Mouse (Mus musculus) neutrophil, adult 5-6 weeks (primary cell): ENCODE measurements around the gene Cdc42bpg. TPM values are rescaled to one million over a fixed set of nuclear protein-coding genes. Genes with fewer than 3 reads are reported as not detected.
A peak's percentile ranks its signal among the peaks of the same experiment; 100 is the strongest.

ENCODE experiments used
- ATAC-seq: fragments of 151-379, 151-347 bp; 2 replicates; pipeline ENCODE4 v1.8.0; 2017; ENCODE audit warnings: mild to moderate bottlenecking, moderate TSS enrichment; ENCODE audit not compliant: insufficient number of reproducible peaks, poor library complexity, low FRiP score, severe bottlenecking; ENCODE audit errors: extremely low read depth
- total RNA-seq: library from RNA; stranded (forward); fragments of 200-1000 nt; gene quantifications from 2 replicates; pipeline ENCODE4 v1.2.3, GENCODE M21; 2017

Cdc42bpg gene
- total RNA-seq, 1 experiment from 2014 or later = 4.4 TPM

GRCm38 (mm10) chr19:6372433-6372832 is 66.2 kb downstream of the Cdc42bpg start:
- ATAC-seq = no peak

GRCm38 (mm10) chr19:6373539-6374400 is 67.5 kb downstream of the Cdc42bpg start:
- peak; percentile 60 for ATAC-seq

GRCm38 (mm10) chr19:6374571-6374970 is 68.3 kb downstream of the Cdc42bpg start:
- ATAC-seq = no peak

Other genes with a start within 250 kb of the Cdc42bpg start
- gene Mrpl49, start 248.7 kb upstream of the Cdc42bpg start, total RNA-seq = 28.7 and 29.2 TPM in 2 replicates
- gene Fau, start 248.6 kb upstream of the Cdc42bpg start, total RNA-seq = 2,994 and 3,021 TPM in 2 replicates
- 18.4 and 20.3 TPM in 2 replicates for gene Znhit2, start 245.3 kb upstream of the Cdc42bpg start, total RNA-seq
- 5.6 and 8.1 TPM in 2 replicates for gene Tm7sf2, start 238.1 kb upstream of the Cdc42bpg start, total RNA-seq
- gene Vps51, start 229.2 kb upstream of the Cdc42bpg start, total RNA-seq = 67.0 and 73.7 TPM in 2 replicates
- gene Tmem262, start 226.4 kb upstream of the Cdc42bpg start, total RNA-seq = 1.5 TPM in 1 of 2 replicates, not detected in the other
- gene Gm28374, start 224.2 kb upstream of the Cdc42bpg start, total RNA-seq = 0.74 TPM in 1 of 2 replicates, not detected in the other
- 51.9 and 52.8 TPM in 2 replicates for gene Zfpl1, start 221.5 kb upstream of the Cdc42bpg start, total RNA-seq
- gene Cdca5, start 221.5 kb upstream of the Cdc42bpg start, total RNA-seq = 0.35 TPM in 1 of 2 replicates, not detected in the other
- not detected in 2 replicates for gene AC131692.1, start 212.0 kb upstream of the Cdc42bpg start, total RNA-seq
- gene Naaladl1, start 200.7 kb upstream of the Cdc42bpg start, total RNA-seq = not detected in 2 replicates
- gene Sac3d1, start 187.8 kb upstream of the Cdc42bpg start, total RNA-seq = 2.2 and 3.1 TPM in 2 replicates
- gene Snx15, start 178.2 kb upstream of the Cdc42bpg start, total RNA-seq = 9.1 and 9.8 TPM in 2 replicates
- gene Batf2, start 165.5 kb upstream of the Cdc42bpg start, total RNA-seq = 1.2 TPM in 1 of 2 replicates, not detected in the other
- gene Arl2, start 164.9 kb upstream of the Cdc42bpg start, total RNA-seq = 14.0 and 15.2 TPM in 2 replicates
- not detected in 2 replicates for gene Majin, start 122.1 kb upstream of the Cdc42bpg start, total RNA-seq
- not detected in 2 replicates for gene Gpha2, start 80.1 kb upstream of the Cdc42bpg start, total RNA-seq
- gene Ppp2r5b, start 70.6 kb upstream of the Cdc42bpg start, total RNA-seq = 21.8 and 22.1 TPM in 2 replicates
- 43.0 and 49.3 TPM in 2 replicates for gene Atg2a, start 64.8 kb upstream of the Cdc42bpg start, total RNA-seq
- 126 and 148 TPM in 2 replicates for gene Ehd1, start 29.7 kb upstream of the Cdc42bpg start, total RNA-seq
- gene Men1, start 28.5 kb downstream of the Cdc42bpg start, total RNA-seq = 29.5 and 33.6 TPM in 2 replicates
- gene Map4k2, start 34.7 kb downstream of the Cdc42bpg start, total RNA-seq = 791 and 881 TPM in 2 replicates
- 370 and 400 TPM in 2 replicates for gene Sf1, start 57.2 kb downstream of the Cdc42bpg start, total RNA-seq
- gene Pygm, start 77.9 kb downstream of the Cdc42bpg start, total RNA-seq = 8.7 and 14.1 TPM in 2 replicates
- 447 and 491 TPM in 2 replicates for gene Rasgrp2, start 92.9 kb downstream of the Cdc42bpg start, total RNA-seq
- gene Nrxn2, start 112.3 kb downstream of the Cdc42bpg start, total RNA-seq = 0.70 and 3.4 TPM in 2 replicates
- 0.12 TPM in 1 of 2 replicates, not detected in the other for gene Slc22a12, start 236.6 kb downstream of the Cdc42bpg start, total RNA-seq